Mouse (Mus musculus) forebrain, embryonic 14.5 days (tissue): Measurements from ENCODE around the gene Zfp638. TPM values are rescaled to one million over a fixed set of nuclear protein-coding genes. Genes with fewer than 3 reads are reported as not detected.
"Not testable (repeated sequence)": the region's sequence is repeated elsewhere in the genome, so short reads cannot be mapped to it uniquely, and the experiment has no call there.

ENCODE experiments used
- ATAC-seq: fragments of 200-750 bp; cut with Nextera tagmentation; 2 replicates; pipeline ENCODE4 v1.8.0; 2017; ENCODE audit warnings: mild to moderate bottlenecking, moderate library complexity
- DNase-seq: peaks from one replicate; pipeline ENCODE4 v3.0.0-alpha.2; 2015; ENCODE audit warnings: low spot score
- H3K27ac ChIP-seq: fragments of 300-500 bp; sonication (generic); 2 replicates; pipeline ENCODE4 v1.5.1; 2014; ENCODE audit warnings: low read depth, mild to moderate bottlenecking, control low read depth, low read length, moderate library complexity
- H3K27me3 ChIP-seq: fragments of 300-500 bp; sonication (generic); replicated peaks from 2 replicates; pipeline ENCODE4 v1.6.1; 2014; ENCODE audit warnings: low read length, control low read depth, mixed read lengths; ENCODE audit not compliant: control insufficient read depth, insufficient read depth
- H3K36me3 ChIP-seq: fragments of 300-500 bp; sonication (generic); 2 replicates; pipeline ENCODE4 v1.6.1; 2014; ENCODE audit warnings: low read length, control low read depth; ENCODE audit not compliant: control insufficient read depth, insufficient read depth
- H3K4me1 ChIP-seq: fragments of 300-500 bp; sonication (generic); 2 replicates; pipeline ENCODE4 v1.6.1; 2014; ENCODE audit warnings: antibody characterized with exemption, low read length, control low read depth; ENCODE audit not compliant: control insufficient read depth, insufficient read depth
- H3K4me2 ChIP-seq: fragments of 300-500 bp; sonication (generic); 2 replicates; pipeline ENCODE4 v1.6.1; 2014; ENCODE audit warnings: mild to moderate bottlenecking, control low read depth, low read length
- H3K4me3 ChIP-seq: fragments of 300-500 bp; sonication (generic); 2 replicates; pipeline ENCODE4 v1.5.1; 2014; ENCODE audit warnings: low read depth, low read length, control low read depth
- H3K9ac ChIP-seq: fragments of 300-500 bp; sonication (generic); 2 replicates; pipeline ENCODE4 v1.6.1; 2014; ENCODE audit warnings: mild to moderate bottlenecking, low read length, control low read depth, moderate library complexity
- H3K9me3 ChIP-seq: fragments of 300-500 bp; sonication (generic); replicated peaks from 2 replicates; pipeline ENCODE4 v1.6.1; 2016; ENCODE audit warnings: low read length, control low read depth, mixed read lengths; ENCODE audit not compliant: control insufficient read depth
- WGBS: fragments of 180-500 bp; shearing (Covaris S2); extraction: QIAGEN DNeasy Blood & Tissue Kit; methylation state at CpG from one replicate; pipeline ENCODE4 v1.1.7; 2014; 5-methylcytosine and 5-hydroxymethylcytosine counted together
- polyA plus RNA-seq: library from polyadenylated mRNA; unstranded; fragments of >200 nt; fragmentation: Nextera tagmentation; extraction: Ambion mirVana; gene quantifications from 2 replicates; pipeline ENCODE4 v1.2.1, GENCODE M21; 2014

Zfp638 gene
- 91.4 and 114 TPM in 2 replicates for polyA plus RNA-seq

- DNase-seq, result peak; percentile 89
- Histone ChIP-seq H3K4me3 (peak within 1 kb of the TSS; percentile 61), H3K36me3 (no peaks in the 10 kb centered on the region), H3K4me1 (peaks cover 6% of the 10 kb centered on the region; the same call in 1 of the 2 replicates), H3K9ac (peak within 1 kb of the TSS; percentile 60), H3K27ac (no peak within 1 kb of the TSS; the same call in 1 of the 2 replicates), H3K27me3 (no peaks in the 10 kb centered on the region), H3K4me2 (peak within 1 kb of the TSS; percentile 95), H3K9me3 (no peaks in the 10 kb centered on the region)
- under 1% methylated on average over 49 of the region's 50 CpGs for WGBS
- peak; percentile 98 for ATAC-seq
Measured at GRCm38 (mm10) chr6:83866954-83867597, at the start of gene Zfp638. Zfp638 (plus strand) TSS chr6:83867109.

- WGBS, result 22% methylated on average over 1 of the region's 1 CpGs
- no peak for ATAC-seq
- no peak overlapping the region for H3K4me3 ChIP-seq
Measured at GRCm38 (mm10) chr6:83818996-83819395, 47.9 kb upstream of the Zfp638 start.

GRCm38 (mm10) chr6:83820727-83821515, 46.0 kb upstream of the Zfp638 start:
- WGBS, result 80% methylated on average over 2 of the region's 2 CpGs
- Histone ChIP-seq H3K4me1 (peaks cover 4% of the 10 kb centered on the region), H3K36me3 (no peaks in the 10 kb centered on the region), H3K9me3 (no peaks in the 10 kb centered on the region), H3K27me3 (no peaks in the 10 kb centered on the region), H3K4me3 (no peak overlapping the region), H3K9ac (no peak overlapping the region), H3K4me2 (no peak overlapping the region), H3K27ac (no peak overlapping the region)
- peak; percentile 22 for DNase-seq
- no peak for ATAC-seq

More at GRCm38 (mm10) chr6:83818996-83819395, 47.9 kb upstream of the Zfp638 start:
- no peak for DNase-seq
- Histone ChIP-seq H3K36me3 (peaks cover 6% of the 10 kb centered on the region), H3K9ac (no peak overlapping the region), H3K4me1 (peaks cover 4% of the 10 kb centered on the region), H3K4me2 (no peak overlapping the region), H3K27ac (no peak overlapping the region), H3K9me3 (no peaks in the 10 kb centered on the region), H3K27me3 (no peaks in the 10 kb centered on the region)

GRCm38 (mm10) chr6:83821856-83822255, 45.1 kb upstream of the Zfp638 start:
- Histone ChIP-seq H3K9me3 (no peaks in the 10 kb centered on the region), H3K4me2 (no peak overlapping the region), H3K27me3 (no peaks in the 10 kb centered on the region), H3K36me3 (no peaks in the 10 kb centered on the region), H3K27ac (no peak overlapping the region), H3K9ac (no peak overlapping the region), H3K4me3 (no peak overlapping the region), H3K4me1 (peaks cover 4% of the 10 kb centered on the region)
- ATAC-seq (no peak), DNase-seq (peak; percentile 66)
- 28% methylated on average over 2 of the region's 2 CpGs for WGBS

- ATAC-seq (peak; percentile 77), DNase-seq (peak; percentile 24)
- H3K27ac ChIP-seq, result peak overlapping the region; percentile 83
- H3K4me1 ChIP-seq, result peaks cover 5% of the 10 kb centered on the region; the same call in 1 of the 2 replicates
- H3K4me3 ChIP-seq, result peak overlapping the region; percentile 72
- peak overlapping the region; percentile 66 for H3K9ac ChIP-seq
- H3K4me2 ChIP-seq, result peak overlapping the region; percentile 63
- H3K36me3 ChIP-seq, result no peaks in the 10 kb centered on the region
- H3K9me3 ChIP-seq, result no peaks in the 10 kb centered on the region
- H3K27me3 ChIP-seq, result no peaks in the 10 kb centered on the region
- under 1% methylated on average over 35 of the region's 35 CpGs for WGBS
Measured at GRCm38 (mm10) chr6:83830941-83831605, 35.8 kb upstream of the Zfp638 start.

GRCm38 (mm10) chr6:83831606-83832123, 35.2 kb upstream of the Zfp638 start, which contains the start of gene Paip2b:
Paip2b (minus strand) TSS chr6:83831741.
- peak within 1 kb of the TSS; percentile 63 for H3K4me2 ChIP-seq
- ATAC-seq, result peak; percentile 98
- 0% methylated on average over 37 of the region's 37 CpGs for WGBS
- peak within 1 kb of the TSS; percentile 83 for H3K27ac ChIP-seq
- peak within 1 kb of the TSS; percentile 72 for H3K4me3 ChIP-seq
- DNase-seq, result peak; percentile 100
- no peaks in the 10 kb centered on the region for H3K9me3 ChIP-seq
- H3K36me3 ChIP-seq, result no peaks in the 10 kb centered on the region
- H3K27me3 ChIP-seq, result no peaks in the 10 kb centered on the region
- H3K9ac ChIP-seq, result peak within 1 kb of the TSS; percentile 66
- peaks cover 5% of the 10 kb centered on the region; the same call in 1 of the 2 replicates for H3K4me1 ChIP-seq

GRCm38 (mm10) chr6:83832393-83832792, 34.5 kb upstream of the Zfp638 start:
- H3K27ac ChIP-seq, H3K36me3 ChIP-seq, H3K27me3 ChIP-seq, H3K4me3 ChIP-seq, H3K9me3 ChIP-seq, ATAC-seq, DNase-seq, H3K4me1 ChIP-seq: not testable (repeated sequence)
- peak overlapping the region; percentile 40 for H3K9ac ChIP-seq
- WGBS, result 73% methylated on average over 1 of the region's 1 CpGs
- peak overlapping the region; percentile 46 for H3K4me2 ChIP-seq

- Histone ChIP-seq H3K9ac (no peak overlapping the region), H3K27ac (no peak overlapping the region), H3K4me1 (no peaks in the 10 kb centered on the region), H3K9me3 (no peaks in the 10 kb centered on the region), H3K4me2 (no peak overlapping the region), H3K27me3 (no peaks in the 10 kb centered on the region), H3K36me3 (no peaks in the 10 kb centered on the region), H3K4me3 (no peak overlapping the region)
- ATAC-seq (no peak), DNase-seq (no peak)
- WGBS, result 89% methylated on average over 2 of the region's 2 CpGs
Measured at GRCm38 (mm10) chr6:83836826-83837225, 30.1 kb upstream of the Zfp638 start.
